Mouse (Mus musculus): Measurements from ENCODE around the gene Ssbp4.

GRCm38 (mm10) chr8:70635527-70635926, 26.9 kb upstream of the Ssbp4 start:
- TF ChIP-seq CTCF (conservative IDR thresholded peaks at IDR 0.05; ENCODE audit: insufficient read depth, insufficient read length, low read depth, low read length) (no peak), POLR2A (IDR thresholded peaks at IDR 0.05; ENCODE audit: low read depth, low read length) (no peak)
